Mouse (Mus musculus) stomach, embryonic 16.5 days (tissue): ENCODE measurements around the gene Chit1. TPM values are rescaled to one million over a fixed set of nuclear protein-coding genes. Genes with fewer than 3 reads are reported as not detected.

Experiments used
- ATAC-seq: fragments of 200-750 bp; cut with Nextera tagmentation; 2 replicates; pipeline ENCODE4 v1.8.0; 2017; ENCODE audit warnings: moderate number of reproducible peaks, moderate TSS enrichment; ENCODE audit not compliant: insufficient read depth, low FRiP score
- H3K27ac ChIP-seq: fragments of 300-500 bp; sonication (generic); 2 replicates; pipeline ENCODE4 v1.5.1; 2014; ENCODE audit warnings: low read length
- H3K27me3 ChIP-seq: fragments of 300-500 bp; sonication (generic); 2 replicates; pipeline ENCODE4 v1.6.1; 2014; ENCODE audit warnings: low read length, control low read depth, mixed read lengths; ENCODE audit not compliant: control insufficient read depth, insufficient read depth
- H3K36me3 ChIP-seq: fragments of 300-500 bp; sonication (generic); 2 replicates; pipeline ENCODE4 v1.6.1; 2014; ENCODE audit warnings: low read length; ENCODE audit not compliant: control insufficient read depth, insufficient read depth
- H3K4me1 ChIP-seq: fragments of 300-500 bp; sonication (generic); 2 replicates; pipeline ENCODE4 v1.6.1; 2014; ENCODE audit warnings: low read length, control low read depth, mixed read lengths; ENCODE audit not compliant: control insufficient read depth, insufficient read depth
- H3K4me2 ChIP-seq: fragments of 300-500 bp; sonication (generic); 2 replicates; pipeline ENCODE4 v1.6.1; 2014; ENCODE audit warnings: low read depth, low read length, mixed read lengths
- H3K4me3 ChIP-seq: fragments of 300-500 bp; sonication (generic); replicated peaks from 2 replicates; pipeline ENCODE4 v1.5.1; 2014; ENCODE audit warnings: mild to moderate bottlenecking, low read length
- H3K9ac ChIP-seq: fragments of 300-500 bp; sonication (generic); 2 replicates; pipeline ENCODE4 v1.6.1; 2014; ENCODE audit warnings: low read length
- H3K9me3 ChIP-seq: fragments of 300-500 bp; sonication (generic); replicated peaks from 2 replicates; pipeline ENCODE4 v1.6.1; 2016; ENCODE audit warnings: low read length, control low read depth; ENCODE audit not compliant: control insufficient read depth
- WGBS: fragments of 180-500 bp; shearing (Covaris S2); extraction: QIAGEN DNeasy Blood & Tissue Kit; methylation state at CpG from one replicate; pipeline ENCODE4 v1.1.7; 2014; 5-methylcytosine and 5-hydroxymethylcytosine counted together
- polyA plus RNA-seq: library from polyadenylated mRNA; unstranded; fragments of >200 nt; fragmentation: Nextera tagmentation; extraction: Ambion mirVana; gene quantifications from 2 replicates; pipeline ENCODE4 v1.2.1, GENCODE M21; 2015

Gene Chit1
- polyA plus RNA-seq, 1 experiment from 2014 or later: 4.8 TPM

DNA sequence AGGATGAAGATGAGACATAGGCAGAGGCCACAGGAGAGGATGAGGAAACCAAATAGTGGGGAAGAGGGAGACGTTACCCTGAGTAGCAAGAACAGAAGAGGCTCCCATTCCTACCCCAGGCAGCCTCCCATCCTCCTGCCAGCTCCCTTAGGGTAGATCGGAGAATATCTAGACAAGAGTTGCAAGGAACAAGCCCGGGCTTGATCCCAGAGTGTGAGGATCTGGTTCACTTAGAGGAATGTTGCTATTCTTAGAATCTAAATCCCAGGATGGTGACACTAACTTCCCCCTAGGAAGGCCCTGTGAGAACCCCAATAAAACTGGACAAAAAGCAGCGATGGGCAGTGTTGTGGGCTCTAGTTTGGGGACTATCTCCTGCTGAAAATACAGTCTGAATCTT lies 10.1 kb upstream of the Chit1 start:
- WGBS: 78% methylated on average over 4 of the region's 4 CpGs
- no peaks in the 10 kb centered on the region for H3K9me3 ChIP-seq
- H3K4me3 ChIP-seq: no peak overlapping the region
- no peaks in the 10 kb centered on the region for H3K27me3 ChIP-seq
- peak overlapping the region; percentile 98; the same call in 1 of the 2 replicates for H3K27ac ChIP-seq
- no peak overlapping the region for H3K9ac ChIP-seq
- no peak for ATAC-seq
- peaks cover 54% of the 10 kb centered on the region for H3K4me1 ChIP-seq
- no peaks in the 10 kb centered on the region for H3K36me3 ChIP-seq
- no peak overlapping the region for H3K4me2 ChIP-seq

DNA sequence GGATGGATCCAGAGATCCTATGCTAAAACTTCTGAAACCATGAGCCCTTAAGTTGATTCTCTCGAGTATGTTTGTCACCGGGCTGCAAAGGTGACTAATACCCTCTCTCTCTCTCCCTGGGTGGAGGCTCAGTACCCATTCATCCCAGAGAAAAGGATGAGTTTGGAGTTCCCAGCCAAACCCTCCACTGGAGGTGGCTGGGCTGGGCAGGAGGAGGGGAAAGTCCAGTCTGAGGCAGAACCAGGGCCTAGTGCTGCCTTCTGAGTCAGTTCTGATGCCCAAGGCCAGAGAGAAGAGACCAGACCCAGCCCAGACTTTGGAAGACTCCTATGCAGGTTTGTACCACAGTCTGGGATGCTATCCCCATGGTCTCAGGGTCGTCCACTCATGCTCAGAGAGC lies 9.4 kb upstream of the Chit1 start:
- 79% methylated on average over 3 of the region's 3 CpGs for WGBS
- H3K4me3 ChIP-seq: no peak overlapping the region
- no peak overlapping the region for H3K9ac ChIP-seq
- no peaks in the 10 kb centered on the region for H3K27me3 ChIP-seq
- H3K4me2 ChIP-seq: no peak overlapping the region
- ATAC-seq: no peak
- H3K36me3 ChIP-seq: no peaks in the 10 kb centered on the region
- H3K27ac ChIP-seq: peak overlapping the region; percentile 98; the same call in 1 of the 2 replicates
- H3K9me3 ChIP-seq: no peaks in the 10 kb centered on the region
- peaks cover 49% of the 10 kb centered on the region for H3K4me1 ChIP-seq

DNA sequence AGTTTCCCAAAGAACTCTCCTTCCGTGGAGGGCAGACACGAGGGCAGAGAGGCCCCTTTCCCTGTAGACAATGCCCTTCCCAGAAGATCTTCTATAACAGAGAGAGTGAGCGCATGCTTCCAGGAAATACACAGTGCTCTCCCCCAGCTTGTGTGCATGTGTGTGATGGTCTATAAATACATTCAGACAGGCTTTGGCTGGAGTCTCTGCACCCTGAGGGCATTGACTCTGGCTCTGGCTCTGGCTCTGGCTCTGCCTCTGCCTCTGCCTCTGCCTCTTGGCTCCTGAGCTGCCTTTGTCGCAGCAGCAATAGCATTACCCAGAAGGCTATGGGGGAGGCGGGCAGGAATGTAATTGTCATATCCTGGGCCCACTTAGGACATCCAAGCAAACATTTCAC lies 7.2 kb upstream of the Chit1 start:
- Histone ChIP-seq H3K4me2 (no peak overlapping the region), H3K9ac (no peak overlapping the region), H3K27me3 (no peaks in the 10 kb centered on the region), H3K4me3 (no peak overlapping the region), H3K4me1 (peaks cover 27% of the 10 kb centered on the region), H3K27ac (no peak overlapping the region), H3K36me3 (no peaks in the 10 kb centered on the region), H3K9me3 (no peaks in the 10 kb centered on the region)
- no peak for ATAC-seq
- 58% methylated on average over 5 of the region's 5 CpGs for WGBS

DNA sequence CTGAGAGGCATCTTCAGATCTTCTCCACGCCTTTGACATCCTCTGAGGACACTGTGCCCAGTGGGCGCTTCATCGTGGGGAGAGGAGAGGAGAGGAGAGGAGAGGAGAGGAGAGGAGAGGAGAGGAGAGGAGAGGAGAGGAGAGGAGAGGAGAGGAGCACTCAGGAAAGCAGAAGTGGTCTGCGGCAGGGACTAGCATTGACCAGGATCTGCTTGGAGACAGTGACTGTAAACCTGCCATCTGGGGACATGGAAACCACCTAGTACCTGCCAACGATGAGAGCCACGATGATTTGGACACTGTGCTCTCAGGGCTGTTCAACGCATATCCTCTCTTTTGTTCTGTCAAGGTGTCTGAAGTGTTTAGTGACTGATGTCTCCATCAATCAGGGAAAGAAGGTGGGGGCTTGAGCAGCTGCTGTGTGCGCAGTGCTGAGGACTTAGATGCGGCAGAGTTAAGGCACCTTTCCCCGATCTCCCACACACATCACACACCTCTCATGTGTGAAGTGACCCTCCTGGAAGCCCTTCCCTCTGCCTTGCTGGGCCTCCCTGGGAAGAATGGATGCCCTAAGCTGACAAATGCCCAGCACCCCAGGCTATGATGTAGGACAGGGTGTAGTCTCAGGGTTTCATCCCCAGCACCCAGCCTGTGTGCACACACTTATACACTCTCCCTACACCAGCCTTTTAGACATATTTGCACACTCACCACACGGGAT lies 5.8 kb upstream of the Chit1 start:
- ATAC-seq: no peak
- peak overlapping the region; percentile 80 for H3K27ac ChIP-seq

DNA sequence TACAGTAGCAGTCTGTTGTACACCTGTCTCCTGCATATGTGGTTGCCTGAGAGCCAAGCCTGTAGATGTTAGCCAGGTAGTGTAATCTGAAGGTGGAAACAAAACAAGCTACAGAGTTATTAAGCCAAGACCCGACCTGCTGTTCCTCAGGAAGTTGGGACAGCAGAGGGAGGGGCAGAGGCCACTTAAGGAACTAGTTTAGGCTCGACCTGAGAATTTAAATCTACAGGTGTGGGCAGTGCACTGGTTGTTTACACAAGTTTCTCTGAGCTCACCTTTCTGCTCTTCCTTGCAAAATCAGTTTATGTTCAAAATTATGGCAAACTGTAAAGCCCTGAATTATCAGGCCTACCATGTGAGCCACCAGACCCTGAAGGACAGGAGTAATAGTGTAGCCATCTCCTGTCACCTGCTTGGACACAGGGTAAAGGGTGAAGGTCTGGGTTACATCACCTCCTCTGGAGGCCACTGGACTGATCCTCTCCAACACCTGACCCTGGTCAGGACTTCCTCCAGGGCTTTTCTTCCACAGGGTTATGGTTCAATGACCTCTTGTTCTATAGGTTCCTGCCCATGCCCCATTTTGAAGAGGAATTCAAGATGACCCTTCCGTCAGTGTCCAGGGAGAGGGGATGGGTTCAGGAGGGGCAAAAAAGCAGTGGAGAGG lies 5.1 kb upstream of the Chit1 start:
- H3K27ac ChIP-seq: peak overlapping the region; percentile 80
- H3K9me3 ChIP-seq: no peaks in the 10 kb centered on the region
- WGBS: 44% methylated on average over 3 of the region's 3 CpGs
- peaks cover 10% of the 10 kb centered on the region for H3K4me1 ChIP-seq
- ATAC-seq: no peak
- H3K4me3 ChIP-seq: no peak overlapping the region
- no peak overlapping the region for H3K4me2 ChIP-seq
- H3K27me3 ChIP-seq: no peaks in the 10 kb centered on the region
- H3K9ac ChIP-seq: 0 out of 2 replicates have a peak overlapping the region, but pooled peaks have one; percentile 32
- H3K36me3 ChIP-seq: no peaks in the 10 kb centered on the region

More for the DNA sequence above, 5.8 kb upstream of the Chit1 start:
- H3K9me3 ChIP-seq: no peaks in the 10 kb centered on the region
- no peaks in the 10 kb centered on the region for H3K27me3 ChIP-seq
- H3K4me2 ChIP-seq: no peak overlapping the region
- H3K36me3 ChIP-seq: no peaks in the 10 kb centered on the region
- WGBS: 63% methylated on average over 11 of the region's 11 CpGs
- H3K4me3 ChIP-seq: no peak overlapping the region
- H3K9ac ChIP-seq: no peak overlapping the region
- H3K4me1 ChIP-seq: peaks cover 16% of the 10 kb centered on the region

DNA sequence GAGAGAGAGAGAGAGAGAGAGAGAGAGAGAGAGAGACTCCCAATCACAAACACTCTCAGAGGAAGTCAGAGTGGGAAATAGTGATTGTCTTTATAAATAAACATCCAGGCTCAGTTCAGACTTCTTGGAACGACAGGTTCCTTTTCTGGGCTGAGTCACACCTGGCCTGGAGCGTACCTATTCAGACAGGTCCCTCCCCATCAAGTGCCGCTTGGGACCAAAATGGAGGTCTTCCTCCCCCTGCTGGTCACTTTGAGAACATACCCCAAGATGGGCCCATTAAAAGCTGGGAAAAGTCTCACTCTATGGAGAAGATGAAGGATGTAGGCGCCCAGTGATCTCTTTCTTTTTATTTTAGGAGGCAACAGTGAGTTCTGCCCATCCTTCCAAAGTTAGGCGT lies 4.3 kb upstream of the Chit1 start:
- H3K4me3 ChIP-seq: no peak overlapping the region
- H3K27me3 ChIP-seq: no peaks in the 10 kb centered on the region
- H3K4me1 ChIP-seq: peaks cover 10% of the 10 kb centered on the region; the same call in 1 of the 2 replicates
- ATAC-seq: peak; percentile 73; the same call in 1 of the 2 replicates
- H3K9ac ChIP-seq: no peak overlapping the region
- peak overlapping the region; percentile 80; the same call in 1 of the 2 replicates for H3K27ac ChIP-seq
- no peaks in the 10 kb centered on the region for H3K36me3 ChIP-seq
- no peaks in the 10 kb centered on the region for H3K9me3 ChIP-seq
- 5% methylated on average over 5 of the region's 5 CpGs for WGBS
- no peak overlapping the region for H3K4me2 ChIP-seq

DNA sequence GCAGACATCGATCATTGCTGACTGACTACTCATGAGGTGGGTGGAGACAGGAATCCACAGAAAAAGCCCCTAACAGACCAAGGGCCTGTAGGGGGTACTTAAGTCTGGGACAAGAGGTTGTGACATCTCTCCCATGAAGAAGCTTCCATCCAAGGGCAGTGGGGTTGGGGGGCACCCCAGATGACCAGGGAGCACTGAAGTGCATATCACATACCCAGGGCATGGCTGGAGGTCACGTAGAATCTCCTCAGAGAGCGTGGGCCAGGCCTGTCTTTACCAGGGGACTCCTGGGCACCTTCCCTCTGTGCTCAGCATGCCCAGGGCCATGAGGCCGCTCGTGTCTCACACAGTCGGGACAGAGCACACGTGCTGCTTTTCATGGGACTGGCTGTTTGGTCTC lies 3.3 kb upstream of the Chit1 start:
- no peak overlapping the region for H3K4me3 ChIP-seq
- peaks cover 10% of the 10 kb centered on the region; the same call in 1 of the 2 replicates for H3K4me1 ChIP-seq
- H3K9ac ChIP-seq: no peak overlapping the region
- no peaks in the 10 kb centered on the region for H3K27me3 ChIP-seq
- H3K4me2 ChIP-seq: no peak overlapping the region
- no peaks in the 10 kb centered on the region for H3K36me3 ChIP-seq
- no peaks in the 10 kb centered on the region for H3K9me3 ChIP-seq
- WGBS: 93% methylated on average over 7 of the region's 7 CpGs
- ATAC-seq: no peak
- no peak overlapping the region for H3K27ac ChIP-seq

DNA sequence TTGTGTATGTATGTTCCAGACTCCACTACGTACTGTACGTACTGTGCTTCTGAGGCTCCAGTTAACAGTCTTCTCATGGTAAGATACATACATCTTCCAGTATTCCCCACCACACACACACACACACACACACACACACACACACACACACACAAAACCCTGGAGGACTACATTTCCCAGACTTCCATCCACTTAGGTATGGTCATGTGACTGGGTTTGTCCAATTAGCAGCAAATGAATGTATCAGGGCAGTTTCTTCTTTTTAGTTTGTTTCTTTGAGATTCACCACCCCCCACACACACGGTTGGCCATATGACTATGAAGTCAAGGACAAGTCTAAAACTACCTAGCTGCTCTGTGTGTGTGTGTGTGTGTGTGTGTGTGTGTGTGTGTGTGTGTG lies 1.0 kb upstream of the Chit1 start:
- ATAC-seq: no peak
- no peaks in the 10 kb centered on the region for H3K9me3 ChIP-seq
- no peak overlapping the region for H3K4me3 ChIP-seq
- no peak overlapping the region for H3K4me2 ChIP-seq
- 84% methylated on average over 3 of the region's 3 CpGs for WGBS
- peaks cover 10% of the 10 kb centered on the region; the same call in 1 of the 2 replicates for H3K4me1 ChIP-seq
- H3K27me3 ChIP-seq: no peaks in the 10 kb centered on the region
- no peak overlapping the region for H3K9ac ChIP-seq
- no peaks in the 10 kb centered on the region for H3K36me3 ChIP-seq
- no peak overlapping the region for H3K27ac ChIP-seq

DNA sequence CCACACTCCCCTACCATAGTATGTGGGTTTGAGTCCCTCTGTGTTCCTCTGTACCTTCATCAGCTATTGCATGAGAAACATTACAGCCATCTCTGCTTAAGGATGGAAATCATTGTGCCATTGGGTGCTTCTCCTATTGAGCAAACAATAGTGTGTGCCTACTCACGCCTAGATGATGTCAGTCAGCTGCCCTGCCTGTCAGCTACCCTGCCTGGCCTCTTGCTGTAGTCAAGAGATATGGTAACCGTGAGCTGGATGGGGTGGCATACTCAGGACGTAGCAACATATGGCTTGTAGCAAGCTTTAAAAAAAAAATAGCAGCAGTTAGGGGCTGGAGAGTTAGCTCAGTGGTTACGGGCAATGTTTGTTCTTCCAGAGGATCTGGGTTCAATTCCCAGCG lies 593 bp upstream of the Chit1 start:
- ATAC-seq: no peak

More for the DNA sequence above, 593 bp upstream of the Chit1 start:
- no peak overlapping the region for H3K9ac ChIP-seq
- H3K27ac ChIP-seq: no peak overlapping the region
- no peaks in the 10 kb centered on the region for H3K9me3 ChIP-seq
- H3K4me3 ChIP-seq: no peak overlapping the region
- WGBS: 77% methylated on average over 5 of the region's 5 CpGs
- H3K4me2 ChIP-seq: no peak overlapping the region
- H3K4me1 ChIP-seq: peaks cover 6% of the 10 kb centered on the region; the same call in 1 of the 2 replicates
- H3K36me3 ChIP-seq: no peaks in the 10 kb centered on the region
- H3K27me3 ChIP-seq: no peaks in the 10 kb centered on the region
